Mouse (Mus musculus): Measurements from ENCODE around the gene Eps8l3. TPM values are rescaled to one million over a fixed set of nuclear protein-coding genes. Genes with fewer than 3 reads are reported as not detected.

Gene Eps8l3
- polyA plus RNA-seq, 1 experiment from 2014 or later, result not detected

DNA sequence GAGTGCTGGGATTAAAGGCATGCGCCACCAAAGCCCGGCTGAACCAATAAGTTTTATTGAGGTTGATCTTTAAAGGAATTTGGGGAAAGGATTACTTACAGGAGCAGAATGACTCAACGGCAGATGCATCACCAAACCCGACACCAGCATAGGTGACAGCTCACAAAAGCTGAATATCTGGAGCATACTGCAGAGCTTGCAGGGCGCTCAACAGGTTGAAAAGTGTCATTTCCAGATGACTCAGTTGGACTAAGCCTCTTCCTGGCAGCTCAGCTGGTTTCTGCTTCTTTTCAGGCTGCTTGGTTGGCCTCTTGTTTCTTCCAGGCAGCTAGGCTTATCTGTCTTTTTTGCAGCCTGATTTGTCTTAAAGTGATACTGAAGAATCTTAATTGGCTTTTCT lies 41.7 kb upstream of the Eps8l3 start:
- Histone ChIP-seq H3K27me3 (ENCODE audit: control insufficient read depth, insufficient read depth, low read length) (no peaks in the 10 kb centered on the region), H3K36me3 (ENCODE audit: control insufficient read depth, insufficient read depth, low read length) (no peaks in the 10 kb centered on the region), H3K4me1 (ENCODE audit: control insufficient read depth, insufficient read depth, low read length) (no peaks in the 10 kb centered on the region), H3K4me2 (replicated peaks; ENCODE audit: low read depth, low read length) (no peak overlapping the region), H3K9me3 (ENCODE audit: control insufficient read depth, low read length) (no peaks in the 10 kb centered on the region), H3K9ac (ENCODE audit: low read depth, low read length) (no peak overlapping the region), H3K4me3 (ENCODE audit: low read length) (no peak overlapping the region), H3K27ac (ENCODE audit: low read depth, low read length) (no peak overlapping the region)
- ATAC-seq (ENCODE audit: low FRiP score, low TSS enrichment), result no peak
- WGBS, result 91% methylated on average over 5 of the region's 5 CpGs

DNA sequence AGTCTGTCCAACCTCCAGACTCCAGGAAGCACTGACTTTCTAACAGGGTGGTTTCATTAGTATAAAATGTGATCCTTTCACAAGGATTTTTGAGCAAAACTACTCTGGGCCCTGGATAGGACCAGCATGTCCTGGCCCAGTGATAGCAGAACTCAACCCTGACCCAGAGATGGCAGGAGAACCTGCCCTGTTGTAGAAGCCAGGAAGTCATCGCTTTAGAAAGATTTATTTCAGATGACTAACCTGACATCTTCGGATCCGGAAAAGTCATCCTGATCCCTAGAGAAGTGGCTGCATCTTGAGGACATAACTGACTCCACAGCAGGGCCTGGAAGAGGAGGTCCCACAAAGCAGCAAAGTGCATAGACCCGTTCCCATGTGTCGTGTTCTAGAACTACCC lies 37.2 kb upstream of the Eps8l3 start:
- H3K4me2 ChIP-seq (replicated peaks; ENCODE audit: low read depth, low read length), result no peak overlapping the region
- ATAC-seq (ENCODE audit: low FRiP score, low TSS enrichment), result no peak
- WGBS, result 88% methylated on average over 5 of the region's 5 CpGs
- H3K9ac ChIP-seq (ENCODE audit: low read depth, low read length), result no peak overlapping the region
- H3K4me1 ChIP-seq (ENCODE audit: control insufficient read depth, insufficient read depth, low read length), result 0 out of 2 replicates have a peak, but pooled peaks cover 8% of the 10 kb centered on the region
- no peaks in the 10 kb centered on the region for H3K36me3 ChIP-seq (ENCODE audit: control insufficient read depth, insufficient read depth, low read length)
- H3K27ac ChIP-seq (ENCODE audit: low read depth, low read length), result no peak overlapping the region
- no peaks in the 10 kb centered on the region for H3K27me3 ChIP-seq (ENCODE audit: control insufficient read depth, insufficient read depth, low read length)
- no peak overlapping the region for H3K4me3 ChIP-seq (ENCODE audit: low read length)
- no peaks in the 10 kb centered on the region for H3K9me3 ChIP-seq (ENCODE audit: control insufficient read depth, low read length)

DNA sequence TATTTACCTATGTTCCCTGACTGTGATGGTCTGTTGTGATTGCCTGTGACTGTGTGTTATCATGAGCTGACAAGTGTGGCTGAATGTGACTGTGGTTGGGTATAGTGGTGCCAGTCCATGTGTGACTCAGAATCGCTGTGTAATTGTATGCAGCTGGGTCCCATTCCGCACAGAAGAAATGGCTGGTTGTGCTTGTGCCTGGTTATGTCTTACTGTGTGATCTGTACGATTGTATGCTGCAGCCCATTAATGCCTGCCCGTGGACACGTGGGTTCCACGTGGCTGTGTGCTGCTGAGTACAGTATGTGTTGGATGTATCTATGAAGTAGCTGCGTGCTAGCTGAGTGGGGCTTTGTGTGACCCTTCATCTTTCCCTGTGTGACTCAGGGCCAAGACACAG lies 36.2 kb upstream of the Eps8l3 start:
- no peak for ATAC-seq (ENCODE audit: low FRiP score, low TSS enrichment)
- H3K9ac ChIP-seq (ENCODE audit: low read depth, low read length), result no peak overlapping the region
- H3K4me2 ChIP-seq (replicated peaks; ENCODE audit: low read depth, low read length), result no peak overlapping the region
- no peak overlapping the region for H3K4me3 ChIP-seq (ENCODE audit: low read length)
- no peaks in the 10 kb centered on the region for H3K27me3 ChIP-seq (ENCODE audit: control insufficient read depth, insufficient read depth, low read length)
- H3K27ac ChIP-seq (ENCODE audit: low read depth, low read length), result no peak overlapping the region
- 0 out of 2 replicates have a peak, but pooled peaks cover 8% of the 10 kb centered on the region for H3K4me1 ChIP-seq (ENCODE audit: control insufficient read depth, insufficient read depth, low read length)
- no peaks in the 10 kb centered on the region for H3K9me3 ChIP-seq (ENCODE audit: control insufficient read depth, low read length)
- no peaks in the 10 kb centered on the region for H3K36me3 ChIP-seq (ENCODE audit: control insufficient read depth, insufficient read depth, low read length)
- WGBS, result 91% methylated on average over 7 of the region's 7 CpGs

DNA sequence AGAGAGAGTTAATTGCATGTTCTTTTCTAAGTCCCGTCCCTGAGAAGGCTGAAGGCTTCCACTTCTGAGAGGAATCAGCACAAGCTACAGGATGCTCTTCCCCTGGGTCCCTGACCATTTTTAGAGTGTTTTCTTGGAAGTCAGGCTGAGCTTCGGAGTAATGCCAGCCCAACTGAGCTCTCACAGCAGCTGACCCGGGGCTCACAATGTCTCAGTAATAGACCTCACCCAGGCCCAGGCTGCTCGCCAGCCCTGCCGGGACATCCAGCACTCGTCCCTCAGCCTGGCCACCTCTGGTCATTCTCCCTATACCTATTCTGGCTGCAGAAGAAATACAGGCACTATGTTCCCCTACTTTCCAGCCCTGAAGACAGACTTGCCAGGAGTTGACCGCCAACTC lies 35.7 kb upstream of the Eps8l3 start:
- H3K36me3 ChIP-seq (ENCODE audit: control insufficient read depth, insufficient read depth, low read length), result no peaks in the 10 kb centered on the region
- no peak overlapping the region for H3K27ac ChIP-seq (ENCODE audit: low read depth, low read length)
- H3K4me2 ChIP-seq (replicated peaks; ENCODE audit: low read depth, low read length), result no peak overlapping the region
- no peak overlapping the region for H3K4me3 ChIP-seq (ENCODE audit: low read length)
- no peak for ATAC-seq (ENCODE audit: low FRiP score, low TSS enrichment)
- no peak overlapping the region; the same call in 1 of the 2 replicates for H3K9ac ChIP-seq (ENCODE audit: low read depth, low read length)
- H3K9me3 ChIP-seq (ENCODE audit: control insufficient read depth, low read length), result no peaks in the 10 kb centered on the region
- H3K27me3 ChIP-seq (ENCODE audit: control insufficient read depth, insufficient read depth, low read length), result no peaks in the 10 kb centered on the region
- H3K4me1 ChIP-seq (ENCODE audit: control insufficient read depth, insufficient read depth, low read length), result 0 out of 2 replicates have a peak, but pooled peaks cover 8% of the 10 kb centered on the region
- WGBS, result 75% methylated on average over 7 of the region's 7 CpGs

DNA sequence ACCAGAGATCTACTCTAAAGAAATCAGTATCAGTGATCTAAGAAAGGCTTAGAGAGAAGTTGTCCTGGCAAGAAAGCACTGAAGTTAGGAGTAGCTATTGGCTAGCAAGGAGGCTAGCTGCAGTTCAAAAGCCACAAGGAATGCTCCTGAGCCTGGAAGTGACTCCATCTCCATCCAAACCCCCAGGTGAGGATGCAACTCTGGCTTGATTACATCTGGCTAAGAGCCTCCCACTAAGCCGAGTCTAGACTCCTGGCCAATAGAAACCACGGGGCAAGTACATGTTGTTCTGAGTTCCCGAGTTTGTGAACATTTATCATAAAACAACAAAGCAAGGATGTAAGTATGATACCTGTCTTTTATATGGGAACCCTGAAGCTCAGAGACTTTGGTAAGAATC lies 33.6 kb upstream of the Eps8l3 start:
- Histone ChIP-seq H3K4me2 (replicated peaks; ENCODE audit: low read depth, low read length) (no peak overlapping the region), H3K9me3 (ENCODE audit: control insufficient read depth, low read length) (no peaks in the 10 kb centered on the region), H3K4me3 (ENCODE audit: low read length) (no peak overlapping the region), H3K27me3 (ENCODE audit: control insufficient read depth, insufficient read depth, low read length) (no peaks in the 10 kb centered on the region), H3K9ac (ENCODE audit: low read depth, low read length) (no peak overlapping the region), H3K36me3 (ENCODE audit: control insufficient read depth, insufficient read depth, low read length) (no peaks in the 10 kb centered on the region), H3K27ac (ENCODE audit: low read depth, low read length) (no peak overlapping the region), H3K4me1 (ENCODE audit: control insufficient read depth, insufficient read depth, low read length) (0 out of 2 replicates have a peak, but pooled peaks cover 8% of the 10 kb centered on the region)
- no peak for ATAC-seq (ENCODE audit: low FRiP score, low TSS enrichment)
- 88% methylated on average over 3 of the region's 3 CpGs for WGBS

DNA sequence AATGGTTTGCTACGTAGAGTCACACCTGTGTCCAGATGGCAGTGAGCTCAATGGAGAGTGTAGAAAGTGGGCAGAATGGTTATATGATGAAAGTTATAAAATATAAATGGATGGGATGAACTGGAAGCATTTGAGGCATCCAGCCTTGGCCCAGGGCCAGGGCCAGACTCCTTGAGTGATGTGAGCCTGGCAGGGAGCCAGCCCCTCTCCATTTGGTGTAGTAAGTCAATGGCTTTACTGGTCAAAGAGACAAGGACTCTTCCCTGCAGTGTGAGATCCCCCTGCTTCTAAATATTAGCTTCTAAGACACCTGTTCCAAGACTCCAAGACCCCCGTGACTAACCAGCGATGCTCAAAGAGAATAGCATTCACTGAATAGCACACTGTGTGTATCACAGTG lies 33.0 kb upstream of the Eps8l3 start:
- Histone ChIP-seq H3K4me3 (ENCODE audit: low read length) (no peak overlapping the region), H3K4me1 (ENCODE audit: control insufficient read depth, insufficient read depth, low read length) (0 out of 2 replicates have a peak, but pooled peaks cover 9% of the 10 kb centered on the region), H3K9me3 (ENCODE audit: control insufficient read depth, low read length) (no peaks in the 10 kb centered on the region), H3K36me3 (ENCODE audit: control insufficient read depth, insufficient read depth, low read length) (no peaks in the 10 kb centered on the region), H3K9ac (ENCODE audit: low read depth, low read length) (no peak overlapping the region), H3K27ac (ENCODE audit: low read depth, low read length) (no peak overlapping the region), H3K4me2 (replicated peaks; ENCODE audit: low read depth, low read length) (no peak overlapping the region), H3K27me3 (ENCODE audit: control insufficient read depth, insufficient read depth, low read length) (no peaks in the 10 kb centered on the region)
- ATAC-seq (ENCODE audit: low FRiP score, low TSS enrichment), result no peak
- WGBS, result 86% methylated on average over 3 of the region's 3 CpGs

DNA sequence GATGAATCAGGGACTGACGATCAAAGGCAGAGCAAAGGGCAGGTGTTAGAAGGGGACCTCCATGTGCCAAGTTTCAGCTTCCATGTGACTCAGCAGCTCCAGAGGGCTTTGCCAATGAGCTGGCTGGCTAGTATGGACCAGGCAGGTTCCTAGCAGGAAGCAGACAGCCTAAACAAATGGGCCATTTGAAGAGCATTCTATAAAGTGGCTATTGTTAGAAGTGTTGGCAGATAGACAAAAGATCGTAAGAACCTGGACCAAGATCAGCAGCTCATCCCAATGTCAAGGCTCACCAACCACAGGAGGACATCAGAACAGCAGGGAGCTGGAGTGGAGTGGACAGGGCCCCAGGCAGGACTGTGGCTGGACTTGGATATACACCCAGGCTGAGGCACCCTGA lies 32.5 kb upstream of the Eps8l3 start:
- H3K9me3 ChIP-seq (ENCODE audit: control insufficient read depth, low read length), result no peaks in the 10 kb centered on the region
- WGBS, result 86% methylated on average over 2 of the region's 2 CpGs
- 0 out of 2 replicates have a peak, but pooled peaks have one; percentile 20 for ATAC-seq (ENCODE audit: low FRiP score, low TSS enrichment)
- no peaks in the 10 kb centered on the region for H3K36me3 ChIP-seq (ENCODE audit: control insufficient read depth, insufficient read depth, low read length)
- no peak overlapping the region for H3K4me3 ChIP-seq (ENCODE audit: low read length)
- no peak overlapping the region for H3K27ac ChIP-seq (ENCODE audit: low read depth, low read length)
- no peak overlapping the region for H3K4me2 ChIP-seq (replicated peaks; ENCODE audit: low read depth, low read length)
- H3K27me3 ChIP-seq (ENCODE audit: control insufficient read depth, insufficient read depth, low read length), result no peaks in the 10 kb centered on the region
- H3K9ac ChIP-seq (ENCODE audit: low read depth, low read length), result no peak overlapping the region
- 0 out of 2 replicates have a peak, but pooled peaks cover 11% of the 10 kb centered on the region for H3K4me1 ChIP-seq (ENCODE audit: control insufficient read depth, insufficient read depth, low read length)

DNA sequence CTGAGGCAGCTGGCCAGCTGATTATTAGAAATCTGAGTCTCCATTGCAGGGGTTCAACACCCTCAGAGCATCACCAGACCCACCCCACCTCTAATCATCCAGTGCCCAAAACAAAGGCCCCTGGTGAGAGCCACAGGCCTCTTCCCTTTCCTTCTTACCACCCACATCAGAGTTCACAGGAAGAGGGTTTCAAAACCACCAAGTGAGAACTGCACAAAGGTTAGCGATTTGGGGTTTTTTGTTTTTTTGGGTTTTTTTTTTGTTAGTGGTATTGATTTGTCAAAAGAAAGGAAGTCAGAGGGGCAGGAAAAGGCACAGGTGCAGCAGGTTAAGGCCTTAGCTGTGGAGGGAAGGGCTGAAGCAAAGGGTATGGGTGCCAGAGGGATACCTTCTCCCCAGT lies 30.9 kb upstream of the Eps8l3 start:
- 88% methylated on average over 1 of the region's 1 CpGs for WGBS
- Histone ChIP-seq H3K27ac (ENCODE audit: low read depth, low read length) (no peak overlapping the region), H3K4me1 (ENCODE audit: control insufficient read depth, insufficient read depth, low read length) (peaks cover 23% of the 10 kb centered on the region; the same call in 1 of the 2 replicates), H3K27me3 (ENCODE audit: control insufficient read depth, insufficient read depth, low read length) (no peaks in the 10 kb centered on the region), H3K4me3 (ENCODE audit: low read length) (no peak overlapping the region), H3K9ac (ENCODE audit: low read depth, low read length) (no peak overlapping the region), H3K9me3 (ENCODE audit: control insufficient read depth, low read length) (no peaks in the 10 kb centered on the region), H3K4me2 (replicated peaks; ENCODE audit: low read depth, low read length) (no peak overlapping the region), H3K36me3 (ENCODE audit: control insufficient read depth, insufficient read depth, low read length) (no peaks in the 10 kb centered on the region)
- no peak for ATAC-seq (ENCODE audit: low FRiP score, low TSS enrichment)

DNA sequence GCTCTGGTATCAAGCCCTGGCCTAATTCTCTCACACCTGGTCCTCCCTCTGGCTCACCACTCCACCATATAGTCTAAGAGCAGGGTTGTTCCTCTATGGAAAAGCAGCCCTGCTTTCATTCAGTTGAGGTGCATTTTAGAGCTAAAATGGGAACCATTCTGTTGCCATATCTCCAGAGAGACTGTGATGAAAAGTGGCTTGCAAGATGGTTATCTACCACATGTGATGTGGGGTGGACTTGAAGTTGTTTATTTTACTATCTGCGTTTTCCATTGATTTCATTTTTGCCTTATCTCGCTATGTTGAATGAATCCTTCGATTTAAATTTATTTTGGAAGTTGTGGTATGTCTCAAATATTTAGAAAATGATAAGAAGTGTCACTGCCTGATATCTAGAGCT lies 30.2 kb upstream of the Eps8l3 start:
- Histone ChIP-seq H3K9me3 (ENCODE audit: control insufficient read depth, low read length) (no peaks in the 10 kb centered on the region), H3K4me3 (ENCODE audit: low read length) (no peak overlapping the region), H3K4me1 (ENCODE audit: control insufficient read depth, insufficient read depth, low read length) (peaks cover 23% of the 10 kb centered on the region; the same call in 1 of the 2 replicates), H3K27me3 (ENCODE audit: control insufficient read depth, insufficient read depth, low read length) (no peaks in the 10 kb centered on the region), H3K36me3 (ENCODE audit: control insufficient read depth, insufficient read depth, low read length) (no peaks in the 10 kb centered on the region), H3K4me2 (replicated peaks; ENCODE audit: low read depth, low read length) (no peak overlapping the region), H3K9ac (ENCODE audit: low read depth, low read length) (no peak overlapping the region), H3K27ac (ENCODE audit: low read depth, low read length) (no peak overlapping the region)
- no peak for ATAC-seq (ENCODE audit: low FRiP score, low TSS enrichment)
- 87% methylated on average over 3 of the region's 3 CpGs for WGBS
